Mouse (Mus musculus) spleen, adult 2 months (tissue): Measurements from ENCODE around the gene Arhgef9.

Source experiments
- CTCF ChIP-seq: fragments of 200-500 bp; IDR thresholded peaks from 2 replicates; pipeline ENCODE4 v1.5.1; 2011; ENCODE audit warnings: mild to moderate bottlenecking, inconsistent platforms; ENCODE audit not compliant: insufficient read depth, insufficient read length, insufficient replicate concordance; ENCODE audit errors: extremely low read depth
- POLR2A ChIP-seq: fragments of 200-500 bp; IDR thresholded peaks from 2 replicates; pipeline ENCODE4 v1.6.1; 2011; ENCODE audit warnings: low read depth, low read length, inconsistent platforms

- TF ChIP-seq CTCF (no peak), POLR2A (no peak)
Measured at GRCm38 (mm10) chrX:95025779-95026360, 170.8 kb downstream of the Arhgef9 start.
